Mouse (Mus musculus) limb, embryonic 14.5 days (tissue): ENCODE data around the gene Atxn1. TPM values are rescaled to one million over a fixed set of nuclear protein-coding genes. Genes with fewer than 3 reads are reported as not detected.
A peak's percentile ranks its signal among the peaks of the same experiment; 100 is the strongest.

ENCODE experiments used
- ATAC-seq: fragments of 200-750 bp; cut with Nextera tagmentation; 2 replicates; pipeline ENCODE4 v1.8.0; 2017; ENCODE audit warnings: low read depth, moderate number of reproducible peaks, moderate TSS enrichment; ENCODE audit not compliant: low FRiP score
- DNase-seq: peaks from one replicate; pipeline ENCODE4 v3.0.0-alpha.2; 2015; ENCODE audit warnings: low spot score
- H3K27ac ChIP-seq: fragments of 300-500 bp; sonication (generic); replicated peaks from 2 replicates; pipeline ENCODE4 v1.5.1; 2014; ENCODE audit warnings: low read depth, mild to moderate bottlenecking, low read length, moderate library complexity, mixed read lengths
- H3K27me3 ChIP-seq: fragments of 300-500 bp; sonication (generic); 2 replicates; pipeline ENCODE4 v1.6.1; 2014; ENCODE audit warnings: low read length, mixed read lengths; ENCODE audit not compliant: control insufficient read depth, insufficient read depth
- H3K36me3 ChIP-seq: fragments of 300-500 bp; sonication (generic); 2 replicates; pipeline ENCODE4 v1.6.1; 2014; ENCODE audit warnings: mild to moderate bottlenecking, low read length, moderate library complexity, mixed read lengths; ENCODE audit not compliant: control insufficient read depth, insufficient read depth
- H3K4me1 ChIP-seq: fragments of 300-500 bp; sonication (generic); 2 replicates; pipeline ENCODE4 v1.6.1; 2014; ENCODE audit warnings: antibody characterized with exemption, low read length, mixed read lengths; ENCODE audit not compliant: control insufficient read depth, insufficient read depth
- H3K4me2 ChIP-seq: fragments of 300-500 bp; sonication (generic); replicated peaks from 2 replicates; pipeline ENCODE4 v1.6.1; 2014; ENCODE audit warnings: low read depth, mild to moderate bottlenecking, low read length, moderate library complexity; ENCODE audit not compliant: severe bottlenecking
- H3K4me3 ChIP-seq: fragments of 300-500 bp; sonication (generic); replicated peaks from 2 replicates; pipeline ENCODE4 v1.5.1; 2014; ENCODE audit warnings: low read length
- H3K9ac ChIP-seq: fragments of 300-500 bp; sonication (generic); 2 replicates; pipeline ENCODE4 v1.6.1; 2014; ENCODE audit warnings: mild to moderate bottlenecking, low read depth, low read length, moderate library complexity; ENCODE audit not compliant: severe bottlenecking
- H3K9me3 ChIP-seq: fragments of 300-500 bp; sonication (generic); 2 replicates; pipeline ENCODE4 v1.6.1; 2016; ENCODE audit warnings: low read length; ENCODE audit not compliant: control insufficient read depth
- POLR2A ChIP-seq: fragments of 200-500 bp; IDR thresholded peaks from 2 replicates; pipeline ENCODE4 v1.8.0; 2012; ENCODE audit warnings: inconsistent platforms, mild to moderate bottlenecking, moderate library complexity, borderline replicate concordance; ENCODE audit not compliant: insufficient read depth, insufficient read length; ENCODE audit errors: extremely low read depth
- WGBS: fragments of 180-500 bp; shearing (Covaris S2); extraction: QIAGEN DNeasy Blood & Tissue Kit; methylation state at CpG from one replicate; pipeline ENCODE4 v1.1.7; 2014; 5-methylcytosine and 5-hydroxymethylcytosine counted together
- polyA plus RNA-seq, 2 experiments: library from polyadenylated mRNA; depleted of rRNA in 1 of 2; stranded (reverse) in 1 of 2; unstranded in 1 of 2; fragments of >200 nt; fragmentation: Nextera tagmentation in 1 of 2; extraction: Ambion mirVana in 1 of 2; gene quantifications; 2 replicates each; pipeline versions ENCODE4 v1.2.1 to v1.2.3; 2012 to 2014

Gene Atxn1
- polyA plus RNA-seq, 2 experiments, result 3.3 to 5.3 TPM

DNA sequence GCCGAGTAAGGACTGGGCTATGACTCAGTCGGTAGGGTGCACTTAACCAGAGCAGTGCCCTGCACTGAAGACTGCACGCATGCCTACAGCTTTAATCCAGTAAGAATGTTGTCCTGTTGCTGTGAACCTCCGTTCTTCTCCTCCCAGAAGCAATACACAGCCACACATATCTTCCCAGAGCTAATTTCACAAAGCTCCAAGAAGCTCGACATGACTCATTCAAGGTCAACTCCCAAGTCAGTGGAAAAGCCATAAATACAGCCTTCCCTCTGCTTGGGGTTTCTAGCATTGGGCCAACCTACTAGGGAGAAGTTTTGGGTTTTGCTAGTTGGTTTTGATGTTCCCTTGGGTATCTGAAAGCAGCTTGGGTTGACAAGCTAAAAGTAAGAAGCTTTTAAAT, 33.6 kb downstream of the Atxn1 start:
- Histone ChIP-seq H3K9me3 (no peaks in the 10 kb centered on the region), H3K27me3 (no peaks in the 10 kb centered on the region), H3K4me3 (no peak overlapping the region), H3K9ac (no peak overlapping the region), H3K4me1 (no peaks in the 10 kb centered on the region), H3K27ac (no peak overlapping the region), H3K36me3 (no peaks in the 10 kb centered on the region), H3K4me2 (no peak overlapping the region)
- ATAC-seq (no peak), DNase-seq (no peak)
- TF ChIP-seq POLR2A, result no peak
- 77% methylated on average over 5 of the region's 5 CpGs for WGBS

DNA sequence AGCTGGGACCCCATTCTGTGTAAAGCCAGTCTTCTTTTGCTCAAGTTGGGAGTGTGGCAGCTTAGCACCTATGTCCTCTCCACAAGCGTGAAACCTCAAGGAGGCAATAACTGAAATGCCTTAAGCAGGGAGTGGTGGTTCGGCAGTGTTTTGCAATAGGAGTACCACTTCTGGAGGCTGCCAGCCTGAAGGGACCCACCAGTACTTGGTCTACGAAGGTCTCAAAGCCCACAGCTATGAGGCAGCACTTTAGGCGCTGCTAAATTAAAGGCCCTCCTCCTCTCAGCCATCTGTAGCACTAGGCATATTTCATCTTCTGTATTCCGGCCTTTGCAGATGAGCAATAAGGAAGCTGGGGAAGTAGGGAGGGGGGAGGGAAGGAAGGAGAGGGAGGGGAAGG, 35.1 kb downstream of the Atxn1 start:
- Histone ChIP-seq H3K4me1 (no peaks in the 10 kb centered on the region), H3K9me3 (no peaks in the 10 kb centered on the region), H3K27ac (no peak overlapping the region), H3K9ac (no peak overlapping the region), H3K27me3 (no peaks in the 10 kb centered on the region), H3K4me2 (no peak overlapping the region), H3K36me3 (no peaks in the 10 kb centered on the region), H3K4me3 (no peak overlapping the region)
- DNase-seq (no peak), ATAC-seq (no peak)
- WGBS, result 68% methylated on average over 5 of the region's 5 CpGs
- TF ChIP-seq POLR2A, result no peak

DNA sequence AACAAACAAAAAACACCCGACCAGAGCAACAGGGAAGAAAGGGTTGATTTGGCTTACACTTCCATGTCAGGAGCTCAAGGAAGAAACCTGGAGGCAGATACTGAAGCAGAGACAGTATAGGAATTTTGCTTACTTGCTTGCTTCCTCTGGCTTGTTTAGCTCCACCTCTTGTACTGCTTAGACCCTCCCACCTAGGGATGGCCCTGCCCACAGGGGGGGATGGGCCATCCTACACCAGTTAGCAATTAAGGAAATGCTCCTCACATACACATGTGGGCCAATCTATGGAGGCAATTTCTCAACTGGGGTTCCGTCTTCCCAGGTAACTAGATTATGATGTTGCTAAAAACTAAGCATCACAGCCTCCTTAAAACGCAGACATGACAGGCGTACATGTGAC, 39.5 kb downstream of the Atxn1 start:
- Histone ChIP-seq H3K27me3 (no peaks in the 10 kb centered on the region), H3K9ac (no peak overlapping the region), H3K9me3 (no peaks in the 10 kb centered on the region), H3K4me3 (no peak overlapping the region), H3K4me1 (peaks cover 5% of the 10 kb centered on the region; the same call in 1 of the 2 replicates), H3K36me3 (no peaks in the 10 kb centered on the region), H3K27ac (no peak overlapping the region), H3K4me2 (no peak overlapping the region)
- no peak for TF ChIP-seq POLR2A
- no peak for ATAC-seq
- 75% methylated on average over 4 of the region's 4 CpGs for WGBS
- no peak for DNase-seq

DNA sequence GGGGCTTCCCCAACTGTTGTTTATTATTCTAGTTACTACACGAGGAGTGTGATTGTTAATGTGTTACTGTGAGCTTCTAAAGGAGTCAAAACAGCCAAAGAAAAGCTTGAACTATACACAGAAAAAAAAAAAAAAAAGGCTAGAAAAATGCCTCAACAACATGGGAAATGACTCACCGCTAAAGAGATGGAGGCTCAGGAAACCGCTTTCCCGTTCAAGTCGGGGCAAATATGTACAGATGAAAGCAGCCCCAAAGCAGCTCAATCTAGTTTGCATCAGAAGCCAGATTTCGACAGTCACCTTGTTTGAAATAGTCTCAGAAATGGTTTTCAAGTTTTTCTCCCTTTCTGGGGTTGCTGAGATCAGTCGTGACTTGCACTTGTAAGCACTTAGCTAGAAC, 40.3 kb downstream of the Atxn1 start:
- Histone ChIP-seq H3K27me3 (no peaks in the 10 kb centered on the region), H3K9ac (no peak overlapping the region), H3K4me2 (no peak overlapping the region), H3K4me3 (no peak overlapping the region), H3K27ac (no peak overlapping the region), H3K36me3 (no peaks in the 10 kb centered on the region), H3K9me3 (no peaks in the 10 kb centered on the region), H3K4me1 (peaks cover 5% of the 10 kb centered on the region; the same call in 1 of the 2 replicates)
- no peak for TF ChIP-seq POLR2A
- no peak for DNase-seq
- WGBS, result 75% methylated on average over 7 of the region's 7 CpGs
- ATAC-seq, result no peak

DNA sequence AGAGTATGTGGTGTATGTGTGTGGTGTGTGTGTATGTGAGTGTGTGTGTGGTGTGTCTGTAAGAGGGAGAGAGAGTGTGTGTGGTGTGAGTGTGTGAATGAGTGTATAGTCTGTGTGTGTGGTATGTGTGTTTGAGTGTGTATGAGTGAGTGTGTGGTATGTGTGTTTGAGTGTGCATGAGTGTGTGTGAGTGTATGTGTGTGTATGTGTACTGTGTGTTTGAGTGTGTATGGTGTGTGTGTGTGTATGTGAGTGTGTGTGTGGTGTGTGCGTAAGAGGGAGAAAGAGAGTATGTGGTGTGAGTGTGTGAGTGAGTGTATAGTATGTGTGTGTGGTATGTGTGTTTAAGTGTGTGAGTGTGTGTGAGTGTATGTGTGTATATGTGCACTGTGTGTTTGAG, 41.7 kb downstream of the Atxn1 start:
- no peak overlapping the region for H3K27ac ChIP-seq
- no peaks in the 10 kb centered on the region for H3K9me3 ChIP-seq
- H3K9ac ChIP-seq, result no peak overlapping the region
- DNase-seq (no peak), ATAC-seq (no peak)
- no peaks in the 10 kb centered on the region for H3K36me3 ChIP-seq
- TF ChIP-seq POLR2A, result no peak
- no peak overlapping the region for H3K4me2 ChIP-seq
- H3K4me1 ChIP-seq, result peaks cover 5% of the 10 kb centered on the region; the same call in 1 of the 2 replicates
- H3K4me3 ChIP-seq, result no peak overlapping the region
- WGBS, result 100% methylated on average over 1 of the region's 1 CpGs
- no peaks in the 10 kb centered on the region for H3K27me3 ChIP-seq

DNA sequence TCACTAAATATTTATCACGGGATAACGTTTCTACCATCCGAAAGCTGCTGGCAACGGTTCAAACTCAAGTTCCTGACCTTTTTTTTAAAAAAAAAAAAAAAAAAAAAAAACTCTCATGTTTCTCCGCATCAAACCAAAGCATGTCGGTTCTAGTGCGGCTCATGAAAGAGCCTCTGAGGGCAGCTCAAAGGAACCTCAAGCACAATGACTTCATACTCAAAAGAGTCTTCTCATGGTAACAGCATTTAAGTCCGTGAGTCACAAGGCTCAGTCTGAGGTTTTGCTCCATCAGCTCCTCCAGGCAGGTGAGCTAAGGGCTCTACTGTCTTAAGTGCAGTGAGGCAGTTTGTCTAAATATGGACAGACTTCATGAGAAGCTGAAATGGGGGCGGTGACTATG, 42.3 kb downstream of the Atxn1 start:
- 42% methylated on average over 9 of the region's 9 CpGs for WGBS
- Histone ChIP-seq H3K9ac (no peak overlapping the region), H3K27ac (no peak overlapping the region), H3K4me3 (no peak overlapping the region), H3K9me3 (no peaks in the 10 kb centered on the region), H3K27me3 (no peaks in the 10 kb centered on the region), H3K4me1 (peaks cover 5% of the 10 kb centered on the region; the same call in 1 of the 2 replicates), H3K4me2 (no peak overlapping the region), H3K36me3 (no peaks in the 10 kb centered on the region)
- DNase-seq, result peak; percentile 39
- ATAC-seq, result no peak; the same call in 1 of the 2 replicates
- TF ChIP-seq POLR2A, result no peak
